ENCODE assay signal across 8 mouse cellular contexts in the genomic region with DNA sequence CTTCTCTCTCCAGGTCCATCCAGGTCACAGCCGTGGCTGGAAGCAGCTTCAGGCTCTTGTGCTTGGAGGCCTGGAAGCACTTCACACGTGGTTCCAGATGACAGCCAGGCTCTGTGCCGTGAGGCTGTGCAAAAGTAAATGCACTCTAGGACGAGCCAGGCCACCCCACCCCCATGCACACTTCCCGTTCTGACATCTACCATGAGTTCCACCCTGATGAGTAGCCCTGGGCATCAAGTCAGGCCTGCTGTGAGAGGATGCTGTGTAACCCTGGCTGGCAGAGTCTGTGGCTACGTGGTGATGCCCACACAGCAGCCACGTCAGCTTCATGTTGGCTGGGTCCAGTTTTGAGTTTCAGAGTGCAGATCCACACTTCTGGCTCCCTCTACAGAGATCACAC.
DNase-seq lines count a peak whose midpoint lies in the region; ATAC-seq lines count a peak whose summit lies in the region.

No protein-coding gene starts in this region.

- ATAC-seq in forebrain, embryonic 12.5 days (ENCODE audit: low FRiP score), result no peak
- ATAC-seq in inflammation-experienced regulatory T-cells, adult 6 months, result no peak
- no peak for ATAC-seq in forebrain, embryonic 16.5 days

- H3K27ac ChIP-seq in forebrain, embryonic 10.5 days, result peak overlapping the region; percentile 36; the same call in 1 of the 2 replicates
- H3K27ac ChIP-seq in forebrain, embryonic 12.5 days, result no peak overlapping the region
- H3K27ac ChIP-seq in forebrain, embryonic 16.5 days (ENCODE audit: low read length), result no peak overlapping the region

- peaks cover 19% of the 10 kb centered on the region for H3K27me3 ChIP-seq in forebrain, embryonic 10.5 days (ENCODE audit: poor library complexity, severe bottlenecking)
- peaks cover 37% of the 10 kb centered on the region for H3K27me3 ChIP-seq in forebrain, embryonic 12.5 days
- peaks cover 47% of the 10 kb centered on the region for H3K27me3 ChIP-seq in forebrain, embryonic 16.5 days (replicated peaks; ENCODE audit: control insufficient read depth, insufficient read depth, low read length)

- intact Hi-C loops in heart, postnatal 25 days (cut with DNase I), result no loop called here
- intact Hi-C loops in left cerebral cortex, postnatal 10 days (cut with DNase I), result no loop called here

- no peak overlapping the region for H3K4me3 ChIP-seq in forebrain, embryonic 10.5 days
- no peak overlapping the region for H3K4me3 ChIP-seq in forebrain, embryonic 12.5 days (replicated peaks)
- H3K4me3 ChIP-seq in forebrain, embryonic 16.5 days (replicated peaks; ENCODE audit: low read length), result no peak overlapping the region

- DNase-seq in forebrain, embryonic 10.5 days (ENCODE audit: extremely low spot score, low spot score), result no peak
- DNase-seq in 3134 (ENCODE audit: extremely low read depth, insufficient read length, low spot score), result peak; percentile 92
- DNase-seq in gastrocnemius, adult 8-10 months (ENCODE audit: low spot score in 2 of 2), result peak; percentile 31 to 33
- DNase-seq in heart, postnatal 25 days (ENCODE audit: low spot score), result peak; percentile 56
- DNase-seq in left cerebral cortex, postnatal 10 days (ENCODE audit: extremely low spot score in 1 of 2, low spot score in 2 of 2), result no peak

- H3K4me2 ChIP-seq in forebrain, embryonic 12.5 days, result no peak overlapping the region
- H3K4me2 ChIP-seq in forebrain, embryonic 16.5 days (ENCODE audit: low read length), result no peak overlapping the region

- H3K9me3 ChIP-seq in forebrain, embryonic 10.5 days, result no peaks in the 10 kb centered on the region
- H3K9me3 ChIP-seq in forebrain, embryonic 12.5 days, result no peaks in the 10 kb centered on the region
- no peaks in the 10 kb centered on the region for H3K9me3 ChIP-seq in forebrain, embryonic 16.5 days (ENCODE audit: control insufficient read depth, low read length)

- H3K36me3 ChIP-seq in forebrain, embryonic 10.5 days (replicated peaks), result no peaks in the 10 kb centered on the region
- no peaks in the 10 kb centered on the region for H3K36me3 ChIP-seq in forebrain, embryonic 12.5 days (replicated peaks)
- no peaks in the 10 kb centered on the region for H3K36me3 ChIP-seq in forebrain, embryonic 16.5 days (ENCODE audit: control insufficient read depth, insufficient read depth)

- peaks cover 33% of the 10 kb centered on the region for H3K4me1 ChIP-seq in forebrain, embryonic 10.5 days
- peaks cover 27% of the 10 kb centered on the region for H3K4me1 ChIP-seq in forebrain, embryonic 12.5 days
- peaks cover 30% of the 10 kb centered on the region for H3K4me1 ChIP-seq in forebrain, embryonic 16.5 days (replicated peaks; ENCODE audit: control insufficient read depth, insufficient read depth, low read length)

- no peak overlapping the region for H3K9ac ChIP-seq in forebrain, embryonic 12.5 days
- no peak overlapping the region for H3K9ac ChIP-seq in forebrain, embryonic 16.5 days (replicated peaks; ENCODE audit: low read depth, low read length)

- WGBS in forebrain, embryonic 10.5 days, result 70% methylated on average over 7 of the region's 7 CpGs
- 79% methylated on average over 7 of the region's 7 CpGs for WGBS in forebrain, embryonic 12.5 days
- WGBS in forebrain, embryonic 16.5 days, result 69% methylated on average over 7 of the region's 7 CpGs

Comparison
In these comparisons a context has a peak if more than half of its experiments do, and no peak if none do; other contexts are left out.
1. DNase-seq: peak in 3134 (single experiment), gastrocnemius, adult 8-10 months (2 of 2) and heart, postnatal 25 days (single experiment); none in forebrain, embryonic 10.5 days (single experiment) and left cerebral cortex, postnatal 10 days (0 of 2).